Mouse (Mus musculus) small intestine, adult 2 months (tissue): ENCODE data around the gene Otud7a. TPM values are rescaled to one million over a fixed set of nuclear protein-coding genes. Genes with fewer than 3 reads are reported as not detected.

Experiments
- H3K27ac ChIP-seq: fragments of 200-500 bp; 2 replicates; pipeline ENCODE4 v1.5.1; 2012; ENCODE audit warnings: low read depth, low read length, control low read depth, inconsistent platforms; ENCODE audit not compliant: insufficient read depth
- H3K27me3 ChIP-seq: fragments of 200-500 bp; 2 replicates; pipeline ENCODE4 v1.6.1; 2012; ENCODE audit warnings: mild to moderate bottlenecking, moderate library complexity, low read length, inconsistent platforms; ENCODE audit not compliant: control insufficient read depth, insufficient read depth
- H3K36me3 ChIP-seq: fragments of 200-500 bp; 2 replicates; pipeline ENCODE4 v1.6.1; 2012; ENCODE audit warnings: mild to moderate bottlenecking, low read length, control low read depth, inconsistent platforms; ENCODE audit not compliant: control insufficient read depth, insufficient read depth
- H3K4me1 ChIP-seq: fragments of 200-500 bp; 2 replicates; pipeline ENCODE4 v1.6.1; 2012; ENCODE audit warnings: low read length, inconsistent platforms, mixed read lengths; ENCODE audit not compliant: control insufficient read depth, insufficient read depth, insufficient read length
- H3K4me3 ChIP-seq: fragments of 200-500 bp; 2 replicates; pipeline ENCODE4 v1.5.1; 2012; ENCODE audit warnings: low read depth, mild to moderate bottlenecking, control low read depth, inconsistent platforms, low read length, moderate library complexity
- CTCF ChIP-seq: fragments of 200-500 bp; IDR thresholded peaks from 2 replicates; pipeline ENCODE4 v1.5.1; 2012; ENCODE audit warnings: low read depth, mild to moderate bottlenecking, control low read depth, inconsistent platforms, low read length, moderate library complexity, mixed read lengths; ENCODE audit not compliant: insufficient replicate concordance, insufficient read length; ENCODE audit errors: extremely low read depth
- POLR2A ChIP-seq: fragments of 200-500 bp; IDR thresholded peaks from 2 replicates; pipeline ENCODE4 v1.6.1; 2012; ENCODE audit warnings: low read depth, mild to moderate bottlenecking, control low read depth, inconsistent platforms, low read length, moderate library complexity
- WGBS: fragments of 180-500 bp; shearing (Covaris S2); methylation state at CpG from one replicate; pipeline ENCODE4 v1.1.7; 2018; 5-methylcytosine and 5-hydroxymethylcytosine counted together
- polyA plus RNA-seq: library from polyadenylated mRNA; depleted of rRNA; stranded (reverse); fragments of >200 nt; gene quantifications from 2 replicates; pipeline ENCODE4 v1.2.3, GENCODE M21; 2012

The Otud7a gene
- polyA plus RNA-seq, 1 experiment = 0.15 TPM

- Histone ChIP-seq H3K4me3 (no peak overlapping the region), H3K27me3 (no peaks in the 10 kb centered on the region), H3K4me1 (no peaks in the 10 kb centered on the region), H3K27ac (no peak overlapping the region), H3K36me3 (no peaks in the 10 kb centered on the region)
- 48% methylated on average over 3 of the region's 3 CpGs for WGBS
- TF ChIP-seq CTCF (no peak), POLR2A (no peak)
These were observed 147.5 kb downstream of the Otud7a start for GRCm38 (mm10) chr7:63592061-63592460.

DNA sequence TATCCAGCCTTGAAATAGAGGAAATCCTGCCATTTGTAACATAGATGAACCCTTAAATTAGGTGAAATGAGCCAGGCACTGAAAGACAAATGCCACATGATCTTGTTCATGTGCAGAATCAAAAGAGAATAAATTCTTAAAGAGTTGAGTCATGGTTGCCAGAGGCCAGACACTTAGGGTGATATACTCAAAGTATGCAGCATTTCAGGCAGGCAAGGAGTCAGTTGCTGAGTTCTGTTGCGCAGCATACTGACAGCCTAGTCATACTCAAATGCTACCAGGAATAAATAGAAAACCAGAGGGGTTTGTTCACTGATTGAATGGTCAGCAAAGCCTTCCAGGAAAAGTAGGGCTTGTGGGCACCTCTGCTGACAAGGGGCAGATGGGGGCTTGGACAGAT is 160.3 kb downstream of the Otud7a start:
- 88% methylated on average over 1 of the region's 1 CpGs for WGBS
- H3K27me3 ChIP-seq = no peaks in the 10 kb centered on the region
- TF ChIP-seq POLR2A (no peak), CTCF (no peak)
- no peak overlapping the region for H3K4me3 ChIP-seq
- H3K36me3 ChIP-seq = no peaks in the 10 kb centered on the region
- no peaks in the 10 kb centered on the region for H3K4me1 ChIP-seq
- H3K27ac ChIP-seq = no peak overlapping the region

DNA sequence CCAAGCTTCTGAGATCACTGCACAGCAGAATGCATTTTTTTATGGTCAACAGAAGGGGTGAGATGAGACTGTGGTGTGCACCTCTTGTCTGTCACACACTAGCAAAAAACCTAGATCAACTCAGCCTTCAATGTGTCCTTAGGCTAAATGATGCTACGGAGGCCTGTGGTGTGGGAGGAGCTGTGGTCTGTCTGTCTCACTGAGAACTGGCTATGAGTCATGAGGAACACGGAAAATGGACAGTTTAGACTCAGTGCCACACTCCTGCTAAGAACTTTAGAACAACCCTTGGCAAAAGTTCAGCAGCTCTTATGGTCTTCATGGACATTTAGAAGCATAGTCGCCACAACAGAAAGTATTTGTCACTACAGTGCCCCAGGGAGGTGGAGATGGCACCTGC is 172.5 kb downstream of the Otud7a start:
- no peak overlapping the region for H3K4me3 ChIP-seq
- 80% methylated on average over 3 of the region's 3 CpGs for WGBS
- H3K36me3 ChIP-seq = no peaks in the 10 kb centered on the region
- H3K27ac ChIP-seq = no peak overlapping the region
- H3K27me3 ChIP-seq = no peaks in the 10 kb centered on the region
- no peaks in the 10 kb centered on the region for H3K4me1 ChIP-seq
- TF ChIP-seq POLR2A (no peak), CTCF (no peak)

DNA sequence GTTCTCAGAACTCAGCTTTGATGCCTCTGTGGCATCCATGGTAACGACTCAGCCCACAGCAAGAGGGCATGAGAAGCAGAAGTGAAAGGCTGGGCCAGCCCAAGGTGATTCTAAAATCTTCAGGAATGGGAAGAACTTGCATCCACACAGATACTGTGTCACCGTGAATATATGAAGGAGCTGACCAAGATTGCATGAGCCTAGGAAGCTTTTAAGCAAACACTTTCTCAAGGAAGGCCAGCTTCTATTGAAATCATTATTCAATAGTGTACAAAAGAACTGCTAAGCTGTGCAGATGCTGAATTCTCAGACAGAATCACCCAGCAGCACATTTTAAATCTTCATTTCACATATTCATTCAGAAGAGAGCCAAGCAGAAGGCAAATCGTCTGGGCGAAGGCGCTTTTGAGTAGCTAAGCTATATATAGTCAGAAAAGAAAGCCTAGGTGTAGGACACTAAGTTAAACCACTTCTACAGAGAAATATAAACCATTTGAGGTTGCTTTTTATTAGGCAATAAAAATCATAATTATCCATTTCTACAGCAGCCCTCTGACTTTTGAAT is 176.3 kb downstream of the Otud7a start:
- WGBS = 76% methylated on average over 5 of the region's 5 CpGs
- no peak overlapping the region for H3K27ac ChIP-seq
- no peaks in the 10 kb centered on the region for H3K4me1 ChIP-seq
- TF ChIP-seq POLR2A = no peak
- no peak for TF ChIP-seq CTCF
- H3K27me3 ChIP-seq = no peaks in the 10 kb centered on the region
- no peaks in the 10 kb centered on the region for H3K36me3 ChIP-seq
- no peak overlapping the region for H3K4me3 ChIP-seq

GRCm38 (mm10) chr7:63637651-63638050 is 193.1 kb downstream of the Otud7a start:
- Histone ChIP-seq H3K4me1 (no peaks in the 10 kb centered on the region), H3K27ac (no peak overlapping the region), H3K4me3 (no peak overlapping the region), H3K36me3 (no peaks in the 10 kb centered on the region), H3K27me3 (no peaks in the 10 kb centered on the region)
- WGBS = 83% methylated on average over 3 of the region's 3 CpGs
- TF ChIP-seq CTCF (no peak), POLR2A (no peak)

- H3K27me3 ChIP-seq = no peaks in the 10 kb centered on the region
- no peak overlapping the region for H3K4me3 ChIP-seq
- TF ChIP-seq CTCF (no peak), POLR2A (no peak)
- no peak overlapping the region for H3K27ac ChIP-seq
- no peaks in the 10 kb centered on the region for H3K4me1 ChIP-seq
- 78% methylated on average over 1 of the region's 1 CpGs for WGBS
- H3K36me3 ChIP-seq = no peaks in the 10 kb centered on the region
These were observed 199.5 kb downstream of the Otud7a start for GRCm38 (mm10) chr7:63644002-63644401.

GRCm38 (mm10) chr7:63647136-63647535 is 202.6 kb downstream of the Otud7a start:
- H3K4me3 ChIP-seq = no peak overlapping the region
- WGBS = 58% methylated on average over 1 of the region's 1 CpGs
- TF ChIP-seq CTCF (no peak), POLR2A (no peak)
- H3K27me3 ChIP-seq = no peaks in the 10 kb centered on the region
- no peak overlapping the region for H3K27ac ChIP-seq
- H3K4me1 ChIP-seq = no peaks in the 10 kb centered on the region
- H3K36me3 ChIP-seq = no peaks in the 10 kb centered on the region
